25 mouse cellular contexts compared by ENCODE assay signal in genomic region chr1:79714152-79714923, GRCm38 (mm10). TPM values are rescaled to one million over a fixed set of nuclear protein-coding genes. Genes with fewer than 3 reads are reported as not detected.
DNase-seq lines count a peak whose midpoint lies in the region; ATAC-seq lines count a peak whose summit lies in the region.
"Had no signal": no experiment of that assay in that cellular context is flagged by ENCODE, and none has a peak within 500 bp of the region (broad histone marks: within the 10 kb centered on the region; RNA-seq: fewer than 3 reads in every experiment).

No protein-coding gene starts in this region.

- H3K27ac ChIP-seq in kidney, embryonic 15.5 days, result no peak overlapping the region
- H3K27ac ChIP-seq in neural tube, embryonic 11.5 days (ENCODE audit: low read depth, low read length), result no peak overlapping the region
- no peak overlapping the region for H3K27ac ChIP-seq in hindbrain, embryonic 13.5 days
- H3K27ac ChIP-seq: embryonic facial prominence, embryonic 10.5 days; forebrain, embryonic 10.5 days; hindbrain, embryonic 12.5 days; limb, embryonic 13.5 days; liver, embryonic 14.5 days; midbrain, embryonic 10.5 days had no signal

- ATAC-seq in kidney, embryonic 15.5 days (replicated peaks; ENCODE audit: low FRiP score), result no peak
- ATAC-seq in neural tube, embryonic 11.5 days (ENCODE audit: insufficient read depth, low FRiP score, low TSS enrichment), result no peak
- no peak for ATAC-seq in hindbrain, embryonic 13.5 days (ENCODE audit: low FRiP score)
- ATAC-seq: Patski had no signal

- H3K9ac ChIP-seq in kidney, embryonic 15.5 days, result no peak overlapping the region
- no peak overlapping the region for H3K9ac ChIP-seq in neural tube, embryonic 11.5 days (ENCODE audit: low read length)
- H3K9ac ChIP-seq in hindbrain, embryonic 13.5 days, result no peak overlapping the region
- H3K9ac ChIP-seq: heart, embryonic 12.5 days; hindbrain, embryonic 12.5 days; limb, embryonic 13.5 days; liver, embryonic 14.5 days; lung, embryonic 14.5 days had no signal

- H3K27me3 ChIP-seq in kidney, embryonic 15.5 days, result no peaks in the 10 kb centered on the region
- no peaks in the 10 kb centered on the region for H3K27me3 ChIP-seq in neural tube, embryonic 11.5 days (ENCODE audit: control insufficient read depth, insufficient read depth, low read length)
- H3K27me3 ChIP-seq in hindbrain, embryonic 13.5 days, result no peaks in the 10 kb centered on the region
- H3K27me3 ChIP-seq: CH12.LX; heart, embryonic 12.5 days; hindbrain, embryonic 12.5 days; limb, embryonic 13.5 days; Patski had no signal

- no peaks in the 10 kb centered on the region for H3K9me3 ChIP-seq in kidney, embryonic 15.5 days (replicated peaks)
- no peaks in the 10 kb centered on the region for H3K9me3 ChIP-seq in neural tube, embryonic 11.5 days (ENCODE audit: control insufficient read depth, low read length)
- no peaks in the 10 kb centered on the region for H3K9me3 ChIP-seq in hindbrain, embryonic 13.5 days
- H3K9me3 ChIP-seq: embryonic facial prominence, embryonic 10.5 days; forebrain, embryonic 10.5 days; G1E; heart, embryonic 12.5 days; hindbrain, embryonic 12.5 days; limb, embryonic 13.5 days; midbrain, embryonic 10.5 days had no signal

- peaks cover 3% of the 10 kb centered on the region; the same call in 1 of the 2 replicates for H3K4me1 ChIP-seq in kidney, embryonic 15.5 days
- no peaks in the 10 kb centered on the region for H3K4me1 ChIP-seq in neural tube, embryonic 11.5 days (ENCODE audit: control insufficient read depth, insufficient read depth, low read length)
- H3K4me1 ChIP-seq in hindbrain, embryonic 13.5 days (replicated peaks), result peaks cover 8% of the 10 kb centered on the region
- H3K4me1 ChIP-seq: forebrain, embryonic 10.5 days; hindbrain, embryonic 12.5 days; midbrain, embryonic 10.5 days had no signal

- H3K4me3 ChIP-seq in kidney, embryonic 15.5 days (replicated peaks), result no peak overlapping the region
- H3K4me3 ChIP-seq in neural tube, embryonic 11.5 days (ENCODE audit: low read depth, low read length), result no peak overlapping the region
- H3K4me3 ChIP-seq in hindbrain, embryonic 13.5 days, result no peak overlapping the region
- H3K4me3 ChIP-seq: embryonic facial prominence, embryonic 10.5 days; forebrain, embryonic 10.5 days; heart, embryonic 12.5 days; hindbrain, embryonic 12.5 days; limb, embryonic 13.5 days; midbrain, embryonic 10.5 days had no signal

- no peak overlapping the region for H3K4me2 ChIP-seq in kidney, embryonic 15.5 days
- H3K4me2 ChIP-seq in neural tube, embryonic 11.5 days (ENCODE audit: low read depth), result no peak overlapping the region
- no peak overlapping the region for H3K4me2 ChIP-seq in hindbrain, embryonic 13.5 days
- H3K4me2 ChIP-seq: heart, embryonic 12.5 days; hindbrain, embryonic 12.5 days; limb, embryonic 13.5 days; lung, embryonic 14.5 days had no signal

- 85% methylated on average over 13 of the region's 13 CpGs for WGBS in kidney, embryonic 15.5 days
- 91% methylated on average over 13 of the region's 13 CpGs for WGBS in neural tube, embryonic 11.5 days
- WGBS in hindbrain, embryonic 13.5 days, result 93% methylated on average over 13 of the region's 13 CpGs

- H3K36me3 ChIP-seq in kidney, embryonic 15.5 days, result peaks cover 32% of the 10 kb centered on the region
- H3K36me3 ChIP-seq in neural tube, embryonic 11.5 days (ENCODE audit: control insufficient read depth, insufficient read depth, low read length), result no peaks in the 10 kb centered on the region
- H3K36me3 ChIP-seq in hindbrain, embryonic 13.5 days, result peaks cover 39% of the 10 kb centered on the region

- DNase-seq in kidney, adult 18-20 months, result peak; percentile 54
- peak; percentile 2 for DNase-seq in neural tube, embryonic 11.5 days (ENCODE audit: low spot score)
- DNase-seq in neural tube, embryonic 10.5 days (ENCODE audit: extremely low spot score, low spot score), result no peak
- peak; percentile 55 for DNase-seq in kidney, postnatal 14 days
- no peak for DNase-seq in spleen, postnatal 14 days (ENCODE audit: low spot score in 2 of 2)
- DNase-seq: adrenal gland, adult 2 months; B cell, adult 2 months; cerebellum, adult 11-12 months; cerebellum, postnatal 10 days; heart, postnatal 10 days; lung, embryonic 14.5 days; lung, postnatal 36 days; right cerebral cortex, postnatal 14 days had no signal

RNA-seq across cellular contexts. Expression of gene Ap1s3, which starts 42.6 kb away (rescaled TPM):
- polyA plus RNA-seq in kidney, embryonic 15.5 days (2015; fragmentation: Nextera tagmentation; extraction: Ambion mirVana), result 1.1 and 1.3 TPM in 2 replicates
- polyA plus RNA-seq in neural tube, embryonic 11.5 days (2014; fragmentation: Nextera tagmentation; extraction: Ambion mirVana), result 0.16 TPM in 1 of 2 replicates, not detected in the other
- 0.16 TPM in 1 of 2 replicates, not detected in the other for polyA plus RNA-seq in hindbrain, embryonic 13.5 days (2015; fragmentation: Nextera tagmentation; extraction: Ambion mirVana)

Comparison
In these comparisons a context has a peak if more than half of its experiments do, and no peak if none do; other contexts are left out.
1. DNase-seq: peak in kidney, adult 18-20 months (single experiment), neural tube, embryonic 11.5 days (single experiment) and kidney, postnatal 14 days (single experiment); none in neural tube, embryonic 10.5 days (single experiment) and spleen, postnatal 14 days (0 of 2).